Mouse (Mus musculus): ENCODE results near the gene Fam129c. TPM values are rescaled to one million over a fixed set of nuclear protein-coding genes. Genes with fewer than 3 reads are reported as not detected.

The Fam129c gene
- polyA plus RNA-seq, 1 experiment from 2014 or later: 3.6 TPM

- 53% methylated on average over 8 of the region's 8 CpGs for WGBS
- H3K4me3 ChIP-seq (ENCODE audit: low read depth, low read length): no peak overlapping the region
- DNase-seq (ENCODE audit: low spot score): no peak
- peaks cover 9% of the 10 kb centered on the region for H3K27me3 ChIP-seq (ENCODE audit: control insufficient read depth, insufficient read depth, low read length)
- peaks cover 3% of the 10 kb centered on the region; the same call in 1 of the 2 replicates for H3K9me3 ChIP-seq (ENCODE audit: control insufficient read depth, low read length)
- no peaks in the 10 kb centered on the region for H3K36me3 ChIP-seq (ENCODE audit: control insufficient read depth, insufficient read depth, low read length)
- no peak for ATAC-seq (ENCODE audit: low FRiP score)
- no peak overlapping the region for H3K4me2 ChIP-seq (replicated peaks; ENCODE audit: low read depth, low read length)
- no peaks in the 10 kb centered on the region for H3K4me1 ChIP-seq (replicated peaks; ENCODE audit: control insufficient read depth, insufficient read depth, low read length)
- no peak overlapping the region for H3K27ac ChIP-seq (ENCODE audit: low read depth, low read length)
- no peak overlapping the region for H3K9ac ChIP-seq (ENCODE audit: low read depth, low read length)
These were observed 40.0 kb downstream of the Fam129c start for GRCm38 (mm10) chr8:71637149-71638095.

- no peak overlapping the region for H3K27ac ChIP-seq (ENCODE audit: low read depth, low read length)
- H3K36me3 ChIP-seq (ENCODE audit: control insufficient read depth, insufficient read depth, low read length): no peaks in the 10 kb centered on the region
- peaks cover 8% of the 10 kb centered on the region for H3K27me3 ChIP-seq (ENCODE audit: control insufficient read depth, insufficient read depth, low read length)
- DNase-seq (ENCODE audit: low spot score) (no peak), ATAC-seq (ENCODE audit: low FRiP score) (no peak)
- no peak overlapping the region for H3K9ac ChIP-seq (ENCODE audit: low read depth, low read length)
- H3K4me1 ChIP-seq (replicated peaks; ENCODE audit: control insufficient read depth, insufficient read depth, low read length): no peaks in the 10 kb centered on the region
- H3K4me3 ChIP-seq (ENCODE audit: low read depth, low read length): no peak overlapping the region
- WGBS: 63% methylated on average over 6 of the region's 6 CpGs
- no peaks in the 10 kb centered on the region for H3K9me3 ChIP-seq (ENCODE audit: control insufficient read depth, low read length)
- no peak overlapping the region for H3K4me2 ChIP-seq (replicated peaks; ENCODE audit: low read depth, low read length)
These were observed 40.9 kb downstream of the Fam129c start for GRCm38 (mm10) chr8:71638321-71638720.

GRCm38 (mm10) chr8:71639318-71639717 lies 41.9 kb downstream of the Fam129c start:
- ATAC-seq (ENCODE audit: low FRiP score): no peak
- Histone ChIP-seq H3K4me3 (ENCODE audit: low read depth, low read length) (no peak overlapping the region), H3K36me3 (ENCODE audit: control insufficient read depth, insufficient read depth, low read length) (no peaks in the 10 kb centered on the region), H3K27me3 (ENCODE audit: control insufficient read depth, insufficient read depth, low read length) (peaks cover 4% of the 10 kb centered on the region; the same call in 1 of the 2 replicates), H3K4me1 (replicated peaks; ENCODE audit: control insufficient read depth, insufficient read depth, low read length) (no peaks in the 10 kb centered on the region), H3K4me2 (replicated peaks; ENCODE audit: low read depth, low read length) (no peak overlapping the region), H3K27ac (ENCODE audit: low read depth, low read length) (no peak overlapping the region), H3K9me3 (ENCODE audit: control insufficient read depth, low read length) (no peaks in the 10 kb centered on the region), H3K9ac (ENCODE audit: low read depth, low read length) (no peak overlapping the region)
- no peak for DNase-seq (ENCODE audit: low spot score)
- WGBS: 87% methylated on average over 4 of the region's 4 CpGs

- 0 out of 2 replicates have a peak, but pooled peaks cover 2% of the 10 kb centered on the region for H3K27me3 ChIP-seq (ENCODE audit: control insufficient read depth, insufficient read depth, low read length)
- H3K36me3 ChIP-seq (ENCODE audit: control insufficient read depth, insufficient read depth, low read length): no peaks in the 10 kb centered on the region
- no peaks in the 10 kb centered on the region for H3K4me1 ChIP-seq (replicated peaks; ENCODE audit: control insufficient read depth, insufficient read depth, low read length)
- DNase-seq (ENCODE audit: low spot score): no peak
- H3K9ac ChIP-seq (ENCODE audit: low read depth, low read length): no peak overlapping the region
- ATAC-seq (ENCODE audit: low FRiP score): no peak
- no peak overlapping the region for H3K4me3 ChIP-seq (ENCODE audit: low read depth, low read length)
- no peak overlapping the region for H3K4me2 ChIP-seq (replicated peaks; ENCODE audit: low read depth, low read length)
- 85% methylated on average over 9 of the region's 9 CpGs for WGBS
- no peaks in the 10 kb centered on the region for H3K9me3 ChIP-seq (ENCODE audit: control insufficient read depth, low read length)
- no peak overlapping the region for H3K27ac ChIP-seq (ENCODE audit: low read depth, low read length)
These were observed 48.1 kb downstream of the Fam129c start for GRCm38 (mm10) chr8:71645510-71645909.

- no peaks in the 10 kb centered on the region for H3K9me3 ChIP-seq (ENCODE audit: control insufficient read depth, low read length)
- peak overlapping the region; percentile 31 for H3K4me2 ChIP-seq (replicated peaks; ENCODE audit: low read depth, low read length)
- peaks cover 48% of the 10 kb centered on the region for H3K27me3 ChIP-seq (ENCODE audit: control insufficient read depth, insufficient read depth, low read length)
- H3K4me1 ChIP-seq (replicated peaks; ENCODE audit: control insufficient read depth, insufficient read depth, low read length): no peaks in the 10 kb centered on the region
- DNase-seq (ENCODE audit: low spot score): peak; percentile 47
- H3K27ac ChIP-seq (ENCODE audit: low read depth, low read length): no peak overlapping the region
- H3K9ac ChIP-seq (ENCODE audit: low read depth, low read length): no peak overlapping the region
- no peaks in the 10 kb centered on the region for H3K36me3 ChIP-seq (ENCODE audit: control insufficient read depth, insufficient read depth, low read length)
- 2% methylated on average over 24 of the region's 24 CpGs for WGBS
- peak; percentile 32; the same call in 1 of the 2 replicates for ATAC-seq (ENCODE audit: low FRiP score)
- H3K4me3 ChIP-seq (ENCODE audit: low read depth, low read length): no peak overlapping the region; the same call in 1 of the 2 replicates
These were observed 57.2 kb downstream of the Fam129c start for GRCm38 (mm10) chr8:71654600-71654999.

Other genes with a start within 250 kb of the Fam129c start
- 77.8 and 78.6 TPM in 2 replicates for gene Use1, start 230.8 kb upstream of the Fam129c start, polyA plus RNA-seq (2014; fragmentation: Nextera tagmentation; extraction: Ambion mirVana)
- 3.0 and 3.7 TPM in 2 replicates for gene Ocel1, start 226.3 kb upstream of the Fam129c start, polyA plus RNA-seq (2014; fragmentation: Nextera tagmentation; extraction: Ambion mirVana)
- gene Nr2f6, start 215.7 kb upstream of the Fam129c start, polyA plus RNA-seq (2014; fragmentation: Nextera tagmentation; extraction: Ambion mirVana): 69.5 and 78.3 TPM in 2 replicates
- 2.9 and 3.6 TPM in 2 replicates for gene Ushbp1, start 201.8 kb upstream of the Fam129c start, polyA plus RNA-seq (2014; fragmentation: Nextera tagmentation; extraction: Ambion mirVana)
- 102 and 106 TPM in 2 replicates for gene Babam1, start 200.8 kb upstream of the Fam129c start, polyA plus RNA-seq (2014; fragmentation: Nextera tagmentation; extraction: Ambion mirVana)
- 14.4 and 20.8 TPM in 2 replicates for gene Ankle1, start 191.6 kb upstream of the Fam129c start, polyA plus RNA-seq (2014; fragmentation: Nextera tagmentation; extraction: Ambion mirVana)
- 38.5 and 40.0 TPM in 2 replicates for gene Abhd8, start 134.0 kb upstream of the Fam129c start, polyA plus RNA-seq (2014; fragmentation: Nextera tagmentation; extraction: Ambion mirVana)
- gene Mrpl34, start 132.7 kb upstream of the Fam129c start, polyA plus RNA-seq (2014; fragmentation: Nextera tagmentation; extraction: Ambion mirVana): 231 and 239 TPM in 2 replicates
- gene Dda1, start 128.4 kb upstream of the Fam129c start, polyA plus RNA-seq (2014; fragmentation: Nextera tagmentation; extraction: Ambion mirVana): 143 and 155 TPM in 2 replicates
- 5.1 and 5.8 TPM in 2 replicates for gene Ano8, start 111.7 kb upstream of the Fam129c start, polyA plus RNA-seq (2014; fragmentation: Nextera tagmentation; extraction: Ambion mirVana)
- gene Gtpbp3, start 109.5 kb upstream of the Fam129c start, polyA plus RNA-seq (2014; fragmentation: Nextera tagmentation; extraction: Ambion mirVana): 3.7 and 3.8 TPM in 2 replicates
- gene Plvap, start 85.9 kb upstream of the Fam129c start, polyA plus RNA-seq (2014; fragmentation: Nextera tagmentation; extraction: Ambion mirVana): 35.3 and 37.2 TPM in 2 replicates
- 0.51 and 0.71 TPM in 2 replicates for gene Ccdc194, start 71.9 kb upstream of the Fam129c start, polyA plus RNA-seq (2014; fragmentation: Nextera tagmentation; extraction: Ambion mirVana)
- 2.2 and 5.7 TPM in 2 replicates for gene Bst2, start 60.2 kb upstream of the Fam129c start, polyA plus RNA-seq (2014; fragmentation: Nextera tagmentation; extraction: Ambion mirVana)
- 54.3 and 61.1 TPM in 2 replicates for gene Mvb12a, start 54.7 kb upstream of the Fam129c start, polyA plus RNA-seq (2014; fragmentation: Nextera tagmentation; extraction: Ambion mirVana)
- gene Tmem221, start 38.8 kb upstream of the Fam129c start, polyA plus RNA-seq (2014; fragmentation: Nextera tagmentation; extraction: Ambion mirVana): 0.28 and 0.47 TPM in 2 replicates
- not detected in 2 replicates for gene Nxnl1, start 31.0 kb upstream of the Fam129c start, polyA plus RNA-seq (2014; fragmentation: Nextera tagmentation; extraction: Ambion mirVana)
- gene Slc27a1, start 28.8 kb upstream of the Fam129c start, polyA plus RNA-seq (2014; fragmentation: Nextera tagmentation; extraction: Ambion mirVana): 13.7 and 18.2 TPM in 2 replicates
- gene Pgls, start 5.5 kb upstream of the Fam129c start, polyA plus RNA-seq (2014; fragmentation: Nextera tagmentation; extraction: Ambion mirVana): 228 TPM in 2 replicates
- gene Colgalt1, start 13.3 kb downstream of the Fam129c start, polyA plus RNA-seq (2014; fragmentation: Nextera tagmentation; extraction: Ambion mirVana): 41.3 and 42.5 TPM in 2 replicates
- 7.3 and 9.1 TPM in 2 replicates for gene Unc13a, start 74.1 kb downstream of the Fam129c start, polyA plus RNA-seq (2014; fragmentation: Nextera tagmentation; extraction: Ambion mirVana)
- 0.99 and 1.4 TPM in 2 replicates for gene Jak3, start 78.6 kb downstream of the Fam129c start, polyA plus RNA-seq (2014; fragmentation: Nextera tagmentation; extraction: Ambion mirVana)
- gene Insl3, start 91.6 kb downstream of the Fam129c start, polyA plus RNA-seq (2014; fragmentation: Nextera tagmentation; extraction: Ambion mirVana): 0.35 and 0.37 TPM in 2 replicates
- gene B3gnt3, start 104.1 kb downstream of the Fam129c start, polyA plus RNA-seq (2014; fragmentation: Nextera tagmentation; extraction: Ambion mirVana): 0.36 and 0.45 TPM in 2 replicates
- gene Fcho1, start 128.1 kb downstream of the Fam129c start, polyA plus RNA-seq (2014; fragmentation: Nextera tagmentation; extraction: Ambion mirVana): 13.6 and 15.0 TPM in 2 replicates